Mouse (Mus musculus): ENCODE results near the gene Hsph1. TPM values are rescaled to one million over a fixed set of nuclear protein-coding genes. Genes with fewer than 3 reads are reported as not detected.

Hsph1 gene
- total and polyA plus RNA-seq, 3 experiments, result 57.5 to 156 (median 80.9) TPM

DNA sequence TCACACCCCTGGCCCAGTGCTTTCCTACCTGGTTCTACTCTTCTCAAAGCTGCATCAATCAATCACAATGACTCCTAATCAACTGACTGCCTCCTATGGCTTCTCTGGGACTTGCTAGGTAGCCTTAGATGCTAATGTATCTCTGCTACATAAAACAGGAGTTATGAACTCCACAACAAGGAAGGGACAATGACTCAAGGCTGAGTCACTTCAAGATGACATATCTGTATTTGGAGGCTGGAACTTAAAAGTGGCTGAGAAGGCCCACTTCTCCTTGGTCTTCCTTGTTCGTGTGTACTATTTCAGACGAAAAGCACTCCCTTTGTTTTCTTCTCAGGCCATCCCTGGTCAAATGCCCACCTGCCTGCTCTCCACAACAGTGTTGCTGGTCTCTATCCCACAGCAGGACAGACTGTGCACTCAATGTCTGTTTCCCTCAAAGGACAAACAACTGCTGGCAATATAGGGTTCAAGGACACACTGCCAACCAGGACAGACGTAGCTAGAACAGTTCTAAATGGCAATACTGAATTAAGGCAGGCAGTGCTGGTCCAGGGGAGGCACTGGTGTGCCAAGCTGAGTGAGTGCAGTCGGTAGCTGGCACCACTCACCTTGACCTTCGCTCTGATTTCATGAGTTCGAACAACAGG, 18.3 kb downstream of the Hsph1 start:
- TF ChIP-seq POLR2A (IDR thresholded peaks at IDR 0.05; ENCODE audit: low read depth, low read length) (no peak), RAD21 (IDR thresholded peaks at IDR 0.05; ENCODE audit: low read depth, low read length) (no peak), KAT2A (IDR thresholded peaks at IDR 0.05; ENCODE audit: insufficient replicate concordance, low read length) (no peak), JUN (IDR thresholded peaks at IDR 0.05; ENCODE audit: insufficient read depth, low read depth, low read length) (no peak), MEF2A (IDR thresholded peaks at IDR 0.05; ENCODE audit: borderline replicate concordance, low read depth, low read length) (no peak), MAX (IDR thresholded peaks at IDR 0.05; ENCODE audit: low read length) (no peak), MAFK (IDR thresholded peaks at IDR 0.05; ENCODE audit: insufficient replicate concordance, low read length) (no peak), NRF1 (IDR thresholded peaks at IDR 0.05; ENCODE audit: low read depth, low read length) (no peak)
- dilution Hi-C loops (cut with MboI; ENCODE audit: extremely low pct_ligation_motif_present, extremely low pct_unique_long_range_greater_than_20kb, low sequenced_read_pairs) (no loop called here), in situ Hi-C loops (cut with MboI; ENCODE audit: low pct_ligation_motif_present, low pct_unique_long_range_greater_than_20kb, low sequenced_read_pairs) (no loop called here)
- Histone ChIP-seq H3K9me3 (replicated peaks; ENCODE audit: low read length) (no peaks in the 10 kb centered on the region), H3K27me3 (replicated peaks) (no peaks in the 10 kb centered on the region), H3K27ac (ENCODE audit: insufficient read depth, low read depth) (peak overlapping the region; percentile 53; the same call in 1 of the 2 replicates), H3K79me2 (replicated peaks; ENCODE audit: control insufficient read depth, extremely low read depth, insufficient read depth, poor library complexity, severe bottlenecking) (no peaks in the 10 kb centered on the region), H3K9ac (ENCODE audit: insufficient read depth, low read depth) (no peak overlapping the region), H3K4me1 (ENCODE audit: control insufficient read depth in 1 of 2, insufficient read depth in 2 of 2) (peaks cover 16 to 33% of the 10 kb centered on the region in 2 experiments), H3K4me2 (ENCODE audit: insufficient read depth, low read depth, poor library complexity, severe bottlenecking) (no peak overlapping the region), H3K4me3 (replicated peaks in 1 of 3; ENCODE audit: low read depth in 2 of 3, low read length in 2 of 3, poor library complexity in 1 of 3) (no peak overlapping the region), H3K36me3 (replicated peaks in 1 of 2; ENCODE audit: control insufficient read depth in 1 of 2, insufficient read depth in 1 of 2, low read length in 1 of 2) (peaks cover 49 to 94% of the 10 kb centered on the region in 2 experiments)
- DNase-seq (ENCODE audit: extremely low read depth), result no peak

DNA sequence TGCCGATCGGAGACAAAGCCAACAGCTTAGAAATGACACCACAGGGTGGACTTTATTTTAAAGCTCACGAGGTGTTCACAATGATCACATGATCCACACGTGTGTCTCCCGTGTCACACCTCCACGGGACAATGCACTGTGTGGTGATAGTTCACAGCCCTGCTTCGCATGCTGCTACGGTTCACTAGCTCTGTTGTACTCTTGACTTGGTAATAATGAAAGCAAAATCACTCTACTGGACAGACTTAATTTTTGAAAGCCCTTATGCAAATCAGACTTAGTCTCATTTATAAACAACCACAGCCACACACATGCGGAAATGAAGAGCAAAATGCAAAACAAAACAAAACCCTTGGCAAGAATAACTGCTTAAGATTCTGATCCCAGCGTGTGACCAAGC, 19.4 kb downstream of the Hsph1 start:
- H3K36me3 ChIP-seq (replicated peaks in 1 of 2; ENCODE audit: control insufficient read depth in 1 of 2, insufficient read depth in 1 of 2, low read length in 1 of 2), result peaks cover 42 to 85% of the 10 kb centered on the region in 2 experiments
- no peaks in the 10 kb centered on the region for H3K79me2 ChIP-seq (replicated peaks; ENCODE audit: control insufficient read depth, extremely low read depth, insufficient read depth, poor library complexity, severe bottlenecking)
- H3K9ac ChIP-seq (ENCODE audit: insufficient read depth, low read depth), result no peak overlapping the region
- peaks cover 16 to 33% of the 10 kb centered on the region in 2 experiments for H3K4me1 ChIP-seq (ENCODE audit: control insufficient read depth in 1 of 2, insufficient read depth in 2 of 2)
- TF ChIP-seq EP300 (IDR thresholded peaks at IDR 0.05; ENCODE audit: low read length) (peak; percentile 69), PAX5 (IDR thresholded peaks at IDR 0.05; ENCODE audit: low read length) (no peak), SIN3A (IDR thresholded peaks at IDR 0.05; ENCODE audit: low read length) (peak; percentile 64), ETS1 (conservative IDR thresholded peaks at IDR 0.05; ENCODE audit: low read depth, low read length) (peak; percentile 92), TCF12 (IDR thresholded peaks at IDR 0.05; ENCODE audit: low read depth, low read length) (peak; percentile 17; the same call in 1 of the 2 replicates), E2F4 (IDR thresholded peaks at IDR 0.05; ENCODE audit: insufficient replicate concordance, low read depth, low read length) (no peak), MAX (IDR thresholded peaks at IDR 0.05; ENCODE audit: low read length) (peak; percentile 66), MXI1 (IDR thresholded peaks at IDR 0.05; ENCODE audit: low read depth, low read length) (peak; percentile 47; the same call in 1 of the 2 replicates), RCOR1 (conservative IDR thresholded peaks at IDR 0.05; ENCODE audit: low read depth, low read length) (peak; percentile 72; the same call in 1 of the 2 replicates), MAFK (IDR thresholded peaks at IDR 0.05; ENCODE audit: insufficient replicate concordance, low read length) (0 out of 2 replicates have a peak, but pooled peaks have one; percentile 48), BHLHE40 (IDR thresholded peaks at IDR 0.05; ENCODE audit: low read depth, low read length) (peak; percentile 100), MAZ (IDR thresholded peaks at IDR 0.05; ENCODE audit: low read depth, low read length) (0 out of 2 replicates have a peak, but pooled peaks have one; percentile 25), JUND (conservative IDR thresholded peaks at IDR 0.05; ENCODE audit: low read depth, low read length) (peak; percentile 68), MYC (IDR thresholded peaks at IDR 0.05; ENCODE audit: low read depth, low read length) (0 out of 2 replicates have a peak, but pooled peaks have one; percentile 23), IRF4 (IDR thresholded peaks at IDR 0.05; ENCODE audit: low read depth, low read length) (peak; percentile 90), POLR2AphosphoS2 (IDR thresholded peaks at IDR 0.05; ENCODE audit: low read depth, low read length) (no peak), USF2 (conservative IDR thresholded peaks at IDR 0.05; ENCODE audit: low read depth, low read length) (no peak), ELF1 (IDR thresholded peaks at IDR 0.05; ENCODE audit: low read depth, low read length) (peak; percentile 77)
- dilution Hi-C loops (cut with MboI; ENCODE audit: extremely low pct_ligation_motif_present, extremely low pct_unique_long_range_greater_than_20kb, low sequenced_read_pairs), result no loop called here
- no peak overlapping the region for H3K4me3 ChIP-seq (replicated peaks in 1 of 3; ENCODE audit: low read depth in 2 of 3, low read length in 2 of 3, poor library complexity in 1 of 3)
- no peaks in the 10 kb centered on the region for H3K9me3 ChIP-seq (replicated peaks; ENCODE audit: low read length)
- H3K27me3 ChIP-seq (replicated peaks), result no peaks in the 10 kb centered on the region
- peak overlapping the region; percentile 31; the same call in 1 of the 2 replicates for H3K4me2 ChIP-seq (ENCODE audit: insufficient read depth, low read depth, poor library complexity, severe bottlenecking)
- peak; percentile 68 for DNase-seq (ENCODE audit: extremely low read depth)
- in situ Hi-C loops (cut with MboI; ENCODE audit: low pct_ligation_motif_present, low pct_unique_long_range_greater_than_20kb, low sequenced_read_pairs), result no loop called here
- H3K27ac ChIP-seq (ENCODE audit: insufficient read depth, low read depth), result peak overlapping the region; percentile 81

Measured in CH12.LX (cell line).